Mouse (Mus musculus) CD8-positive naive resting alpha-beta T cell, adult 2 months (primary cell): ENCODE measurements around the gene Layn.
A peak's percentile ranks its signal among the peaks of the same experiment; 100 is the strongest.

Experiments
- DNase-seq, 2 experiments: peaks; one replicate each; pipeline ENCODE4 v3.0.0; 2022; ENCODE audit warnings: low read depth in 2 of 2, low spot score in 2 of 2

Layn gene

GRCm38 (mm10) chr9:51076979-51077315 lies at the start of gene Layn:
Layn (minus strand) TSS chr9:51077094.
- DNase-seq = no peak

GRCm38 (mm10) chr9:51114767-51115166 lies 37.9 kb upstream of the Layn start:
- DNase-seq = no peak

- no peak for DNase-seq
Measured at GRCm38 (mm10) chr9:51105751-51106150, 28.9 kb upstream of the Layn start.

DNA sequence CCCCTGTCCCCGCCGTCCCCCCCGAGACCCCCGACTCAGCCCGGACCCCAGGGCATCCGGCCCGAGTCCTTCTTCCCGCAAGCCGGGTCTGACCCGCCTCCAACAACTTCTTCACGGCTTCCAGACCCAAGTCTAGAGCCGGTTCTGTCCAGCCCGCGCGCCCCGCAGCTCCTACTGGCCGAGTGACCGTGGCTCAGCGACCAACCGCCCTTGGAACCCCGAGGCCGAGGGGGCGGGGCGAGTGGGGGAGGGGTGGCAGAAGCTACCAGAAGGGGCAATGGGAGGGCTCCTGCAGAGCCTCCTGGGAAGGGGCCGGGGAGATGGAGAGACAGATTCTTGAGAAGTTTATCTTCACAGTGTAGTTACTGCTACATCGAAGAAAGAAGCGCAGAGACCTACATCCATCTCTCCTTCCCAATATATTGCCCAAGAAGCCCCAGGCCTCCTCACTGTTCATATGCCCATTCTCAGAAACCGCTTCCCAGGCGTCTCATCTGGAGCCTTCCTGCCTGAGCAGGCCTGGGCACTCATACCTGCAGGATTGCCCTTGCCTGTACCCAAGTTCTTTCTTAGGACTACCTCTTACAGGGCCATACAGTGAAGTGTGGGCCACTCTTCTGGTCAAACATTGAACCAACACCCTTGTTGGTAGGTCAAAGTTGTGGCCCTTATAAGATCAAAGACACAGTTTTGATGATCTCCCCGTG lies 27.1 kb upstream of the Layn start:
- DNase-seq = no peak

DNA sequence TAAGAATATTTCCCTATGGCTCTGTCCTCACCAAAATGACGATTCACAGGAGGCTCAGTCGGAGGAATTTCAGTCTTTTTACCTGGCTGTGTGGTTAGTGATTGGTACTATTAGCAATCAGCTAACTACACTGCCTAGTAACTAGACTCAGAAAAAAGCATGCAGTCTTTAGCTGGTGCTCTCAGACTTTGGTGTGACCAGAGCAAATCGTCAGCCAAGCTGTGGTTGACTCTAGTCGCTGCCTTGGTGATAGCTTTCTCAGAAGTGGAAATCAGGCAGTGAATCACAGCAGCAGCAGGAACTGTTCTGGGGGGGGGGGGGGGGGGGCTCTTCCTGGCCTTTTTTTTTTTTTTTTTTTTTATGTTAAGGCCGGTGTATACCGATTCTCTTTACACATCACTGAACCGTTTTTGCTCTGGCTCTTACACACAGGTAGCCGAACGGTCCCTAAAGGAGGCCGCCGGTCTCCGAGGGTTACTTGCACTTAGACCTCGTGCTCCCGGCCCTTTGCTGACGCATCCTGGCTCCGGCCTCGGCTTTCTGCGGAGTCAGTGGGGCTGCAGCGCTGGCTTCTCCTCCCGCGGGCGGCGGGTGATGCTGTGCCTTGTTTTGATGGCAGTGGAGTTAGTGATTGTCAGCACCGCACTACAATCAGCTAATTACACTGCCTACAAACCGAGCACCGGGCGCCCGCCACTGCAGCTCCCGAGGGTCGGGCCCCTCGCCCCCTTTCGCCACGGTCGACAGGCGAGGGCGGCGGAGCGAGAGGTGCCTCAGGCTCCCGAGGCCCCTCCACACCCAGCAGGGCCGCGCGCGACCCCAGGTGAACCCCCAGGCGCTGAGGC lies 26.3 kb upstream of the Layn start:
- DNase-seq = peak in 1 of 2 experiments; percentile 1

DNA sequence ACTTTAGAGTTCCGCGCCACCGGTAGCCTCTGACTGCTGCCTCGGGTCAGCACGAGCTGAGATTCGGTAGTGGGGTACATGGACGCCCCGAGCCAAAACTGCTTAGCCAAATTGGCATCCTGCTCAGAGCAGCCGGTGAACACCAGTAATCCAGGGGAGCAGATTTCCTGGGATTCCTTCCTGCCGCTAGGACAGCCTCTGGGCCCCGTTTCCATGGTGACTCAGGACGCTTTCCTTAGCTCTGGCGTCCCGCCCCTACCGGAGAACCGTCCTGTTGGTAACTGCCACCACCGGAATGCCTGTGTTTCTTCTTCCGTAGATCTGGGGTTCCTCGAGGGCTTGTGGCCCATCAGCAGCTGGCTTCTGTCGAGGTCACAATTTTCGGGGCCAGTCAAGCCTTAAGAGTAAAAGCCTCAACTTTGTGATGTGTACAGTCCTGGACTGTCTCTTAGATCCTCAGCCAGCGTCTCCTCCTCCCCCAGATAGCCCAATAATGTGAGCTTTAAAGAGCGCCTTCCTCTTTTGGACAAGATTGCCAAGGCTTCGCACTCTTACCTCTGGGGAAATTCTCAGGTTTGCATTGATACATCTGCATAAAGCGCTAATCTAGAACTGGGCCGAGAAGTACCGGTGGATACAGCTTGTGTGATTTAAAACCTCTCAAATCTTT lies 25.0 kb upstream of the Layn start, which contains the start of gene 4833427G06Rik:
4833427G06Rik (minus strand) TSS at position 323 of the 670 bp plus-strand sequence.
- DNase-seq = no peak

DNA sequence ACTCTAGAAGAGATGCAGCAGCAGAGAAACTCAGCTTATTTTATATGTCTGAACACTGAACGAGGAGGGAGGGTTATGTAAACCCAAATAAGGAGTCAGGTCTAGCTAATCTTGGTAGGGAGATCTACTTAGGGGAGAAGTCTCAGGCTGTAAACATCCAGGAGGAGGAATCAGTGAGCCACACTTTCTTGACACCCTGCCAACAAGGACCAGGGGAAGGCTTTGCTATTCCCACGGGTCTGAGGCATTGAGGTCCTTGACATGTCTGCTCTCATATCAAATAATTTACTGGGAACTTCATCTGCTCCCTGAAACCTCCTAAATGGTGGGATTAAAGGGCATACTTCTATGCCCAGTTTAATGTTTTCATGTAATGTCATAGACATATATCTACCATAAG lies 19.4 kb upstream of the Layn start:
- no peak for DNase-seq

GRCm38 (mm10) chr9:51093697-51094096 lies 16.8 kb upstream of the Layn start:
- DNase-seq = no peak

- DNase-seq = no peak
Measured at GRCm38 (mm10) chr9:51081614-51082013, 4.7 kb upstream of the Layn start.

DNA sequence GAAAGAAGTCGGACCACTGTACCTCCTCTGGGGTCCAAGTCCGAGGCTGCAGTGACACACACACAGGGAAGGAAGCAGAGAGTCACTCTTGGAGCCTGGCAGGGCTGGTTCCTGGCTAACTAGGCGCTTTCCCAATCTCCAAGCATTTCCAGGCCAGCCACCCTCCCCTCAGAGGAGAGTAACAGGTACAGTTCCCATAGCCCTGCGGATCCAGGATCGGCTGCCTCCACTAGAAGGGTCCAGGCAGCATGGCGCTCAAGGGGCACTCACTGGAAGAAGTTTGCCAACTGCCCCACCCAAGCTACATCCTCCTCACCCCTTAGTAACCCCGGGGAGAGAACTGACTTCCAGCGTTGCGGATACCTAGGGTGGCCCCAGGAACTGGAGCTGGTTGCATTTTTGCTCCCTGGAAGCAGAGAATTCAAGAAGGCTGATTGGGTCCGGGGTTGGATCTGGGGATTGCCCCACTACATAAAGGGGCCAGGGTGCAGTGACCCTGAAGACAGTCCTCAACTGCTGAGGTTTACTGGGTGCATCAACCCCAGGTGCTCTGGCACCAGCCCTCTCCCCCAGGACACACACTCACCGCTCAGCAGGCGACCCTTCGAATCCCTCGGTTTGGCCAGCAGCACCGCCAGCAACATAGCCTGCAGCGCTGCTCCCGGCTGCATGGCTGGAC lies 455 bp downstream of the Layn start:
- no peak for DNase-seq

DNA sequence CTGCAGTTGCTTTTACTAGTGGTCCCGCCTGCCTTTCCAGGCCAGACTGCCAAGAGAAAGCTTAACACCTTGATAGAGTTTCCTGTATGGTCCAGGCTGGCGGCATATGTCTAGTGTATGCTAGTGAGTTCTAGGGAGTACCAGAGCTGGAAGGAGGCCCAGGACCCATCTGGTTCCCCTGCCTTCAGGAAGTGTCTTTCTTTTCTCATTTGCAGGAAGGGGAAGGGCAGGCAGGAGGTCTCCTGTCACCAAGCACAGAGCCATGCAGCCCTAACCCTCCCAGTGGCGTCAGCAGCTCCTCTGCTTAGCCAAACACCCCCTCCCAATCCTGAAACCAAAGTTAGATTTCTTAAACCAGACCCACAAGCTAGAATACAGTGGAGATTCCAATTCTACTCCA lies 1.1 kb downstream of the Layn start:
- no peak for DNase-seq

GRCm38 (mm10) chr9:51070801-51071200 lies 6.1 kb downstream of the Layn start:
- no peak for DNase-seq

GRCm38 (mm10) chr9:51068202-51068601 lies 8.7 kb downstream of the Layn start:
- no peak for DNase-seq

GRCm38 (mm10) chr9:51060601-51061000 lies 16.3 kb downstream of the Layn start, which contains the start of gene Btg4:
Btg4 (plus strand) TSS chr9:51060901.
- DNase-seq = no peak

GRCm38 (mm10) chr9:51058951-51059521 lies 17.9 kb downstream of the Layn start:
- no peak for DNase-seq

DNA sequence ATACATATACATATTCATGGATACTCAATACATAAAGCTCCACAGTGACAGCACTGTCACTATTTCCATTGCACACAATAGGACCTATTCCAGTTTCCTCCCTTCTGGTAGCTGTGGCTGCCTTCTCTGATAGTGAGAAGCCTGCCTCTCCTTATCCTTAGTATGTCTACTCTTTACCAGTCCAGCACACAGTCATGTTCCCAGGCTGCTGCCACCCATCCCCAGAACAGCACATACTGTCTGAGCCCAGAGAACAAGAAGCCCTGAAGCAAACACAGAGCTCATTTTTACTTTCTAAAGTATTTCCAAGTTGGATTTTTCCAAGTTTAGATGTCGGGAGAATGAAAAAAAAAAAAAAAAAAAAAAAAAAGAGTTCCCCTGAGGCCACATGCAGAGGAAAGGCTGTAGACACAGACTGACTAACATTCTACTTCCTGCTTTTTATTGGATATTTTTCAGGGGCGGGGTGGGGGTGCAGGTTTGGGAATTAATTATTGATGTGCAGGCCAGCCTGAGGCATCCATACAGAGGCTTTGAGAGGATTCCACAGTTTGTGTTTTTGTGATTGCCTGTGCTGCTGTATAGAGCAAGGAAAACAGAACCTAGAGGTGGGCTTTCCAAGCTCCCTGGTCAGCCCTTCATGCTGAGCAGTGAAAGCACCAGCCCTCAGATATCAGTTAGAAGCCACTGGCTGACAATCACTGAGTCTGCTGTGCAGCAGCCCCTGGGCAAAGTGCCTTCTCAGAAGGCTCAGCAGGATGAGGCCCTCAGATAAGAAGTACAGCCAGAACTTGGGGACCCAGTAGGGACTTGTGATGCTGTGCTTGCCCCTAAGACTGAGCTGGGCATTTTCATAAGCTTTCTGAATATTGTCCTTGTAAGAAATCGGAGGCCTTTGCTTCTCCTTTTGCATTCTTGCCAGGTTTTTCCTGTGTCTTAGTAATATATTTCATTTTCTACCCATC lies 20.3 kb downstream of the Layn start:
- no peak for DNase-seq

DNA sequence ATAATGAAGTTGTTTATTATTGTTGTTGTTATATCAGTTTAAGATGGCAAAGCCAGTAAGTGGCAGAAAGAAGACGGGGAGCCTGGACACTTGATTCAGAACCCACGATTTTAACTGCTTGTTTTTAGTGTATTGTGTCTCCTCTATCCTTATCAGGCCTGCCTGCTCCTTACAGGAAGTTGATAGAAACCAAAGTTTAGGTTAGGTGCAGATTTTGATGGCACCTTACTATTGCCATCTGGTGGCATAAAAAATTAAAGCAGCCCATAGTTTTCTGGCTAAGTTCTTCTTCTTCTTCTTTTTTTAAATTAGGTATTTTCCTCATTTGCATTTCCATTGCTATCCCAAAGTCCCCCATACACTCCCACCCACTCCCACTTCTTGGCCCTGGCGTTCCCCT lies 24.7 kb downstream of the Layn start:
- peak in 1 of 2 experiments; percentile 25 for DNase-seq

GRCm38 (mm10) chr9:51042136-51042535 lies 34.8 kb downstream of the Layn start:
- no peak for DNase-seq

DNA sequence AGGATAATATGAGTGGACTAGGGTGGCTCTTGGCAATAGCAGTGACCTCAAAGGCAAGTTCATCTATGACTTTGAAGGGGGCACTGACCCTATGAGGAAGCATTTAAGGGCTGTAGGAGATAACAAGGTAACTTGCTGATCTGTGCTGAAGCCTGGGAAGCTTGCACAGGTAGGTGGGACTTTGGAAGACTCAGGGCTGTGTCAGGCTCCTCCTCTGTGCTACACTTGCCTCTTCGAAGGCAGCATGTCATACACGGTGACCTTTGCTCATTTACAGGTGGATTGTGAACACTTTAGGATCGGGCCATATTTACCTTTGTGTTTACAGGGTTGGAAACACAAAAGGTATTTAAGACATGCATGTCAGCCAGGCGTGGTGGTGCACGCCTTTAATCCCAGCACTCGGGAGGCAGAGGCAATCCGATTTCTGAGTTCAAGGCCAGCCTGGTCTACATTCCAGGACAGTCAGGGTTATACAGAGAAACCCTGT lies 35.4 kb downstream of the Layn start:
- DNase-seq = no peak
